Mouse (Mus musculus): ENCODE data around the gene Foxc1.

DNA sequence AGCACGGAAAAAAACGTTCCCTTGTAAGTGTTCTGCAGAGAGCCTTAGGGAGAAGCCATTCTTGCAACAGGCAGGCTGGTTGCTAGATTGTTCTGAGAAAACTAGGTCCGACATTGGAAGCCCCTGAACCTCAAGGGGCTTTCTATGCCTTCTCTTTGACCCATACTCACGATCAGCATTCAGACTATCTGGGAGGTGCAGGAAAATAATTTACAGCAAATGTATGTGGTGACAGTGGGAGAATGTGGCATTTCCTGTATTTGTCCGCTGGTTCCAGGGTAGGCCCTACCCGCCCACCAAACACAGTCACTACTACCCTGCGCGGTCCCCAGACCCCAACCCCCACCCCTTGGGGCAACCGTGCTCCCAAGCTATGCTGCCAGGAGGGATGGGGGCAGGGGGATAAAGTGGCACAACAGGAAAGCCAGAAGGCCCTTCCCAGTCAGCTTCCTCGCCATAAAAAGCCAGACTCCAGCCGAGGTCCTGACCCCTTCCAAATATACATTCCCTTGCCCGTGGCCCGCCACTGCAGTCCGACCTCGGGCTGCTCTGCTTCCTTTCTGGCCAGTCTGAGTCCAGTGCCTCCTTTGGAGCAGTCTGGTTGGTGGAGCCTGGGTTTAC lies 9.1 kb downstream of the Foxc1 start:
- TF ChIP-seq POLR2A (IDR thresholded peaks at IDR 0.05; ENCODE audit: insufficient read depth, low read depth, low read length) = no peak
- TF ChIP-seq CTCF (IDR thresholded peaks at IDR 0.05) = no peak
